Mouse (Mus musculus) cerebellum, adult (tissue): ENCODE data around the gene Htr5b.
A peak's percentile ranks its signal among the peaks of the same experiment; 100 is the strongest.

Experiments used
- ATAC-seq: cut with Nextera tagmentation; 2 replicates; pipeline ENCODE4 v1.9.2; 2017; ENCODE audit warnings: mild to moderate bottlenecking, moderate library complexity, mixed read lengths; ENCODE audit not compliant: insufficient number of reproducible peaks, low FRiP score, low TSS enrichment

The Htr5b gene

GRCm38 (mm10) chr1:121528399-121528720 is at the start of gene Htr5b:
TSS of gene Htr5b (minus strand) at chr1:121528465.
- no peak for ATAC-seq

- no peak for ATAC-seq
These were observed 49.2 kb upstream of the Htr5b start for GRCm38 (mm10) chr1:121577491-121577890.

GRCm38 (mm10) chr1:121570522-121570921 is 42.3 kb upstream of the Htr5b start:
- no peak for ATAC-seq

GRCm38 (mm10) chr1:121567521-121568489 is 39.5 kb upstream of the Htr5b start, which contains the start of gene Ddx18:
TSS of gene Ddx18 (minus strand) at chr1:121567989.
- ATAC-seq, result peak; percentile 94

- no peak for ATAC-seq
These were observed 29.6 kb upstream of the Htr5b start for GRCm38 (mm10) chr1:121557861-121558260.

- ATAC-seq, result no peak
These were observed 23.2 kb upstream of the Htr5b start for GRCm38 (mm10) chr1:121551457-121551835.

- no peak for ATAC-seq
These were observed 22.7 kb upstream of the Htr5b start for GRCm38 (mm10) chr1:121550801-121551456.

GRCm38 (mm10) chr1:121549456-121549855 is 21.2 kb upstream of the Htr5b start:
- ATAC-seq, result no peak

- ATAC-seq, result no peak
These were observed 20.4 kb upstream of the Htr5b start for GRCm38 (mm10) chr1:121548667-121549066.

GRCm38 (mm10) chr1:121546844-121547243 is 18.6 kb upstream of the Htr5b start:
- no peak for ATAC-seq

GRCm38 (mm10) chr1:121540361-121540760 is 12.1 kb upstream of the Htr5b start:
- ATAC-seq, result no peak

- no peak for ATAC-seq
These were observed 3.2 kb upstream of the Htr5b start for GRCm38 (mm10) chr1:121531439-121531838.

- ATAC-seq, result no peak
These were observed 1.0 kb upstream of the Htr5b start for GRCm38 (mm10) chr1:121529286-121529685.

- ATAC-seq, result no peak
These were observed 466 bp downstream of the Htr5b start for GRCm38 (mm10) chr1:121527600-121528398.

- ATAC-seq, result no peak
These were observed 1.2 kb downstream of the Htr5b start for GRCm38 (mm10) chr1:121527061-121527460.

GRCm38 (mm10) chr1:121518609-121519008 is 9.7 kb downstream of the Htr5b start:
- ATAC-seq, result no peak

- ATAC-seq, result no peak
These were observed 16.3 kb downstream of the Htr5b start for GRCm38 (mm10) chr1:121511966-121512365.

GRCm38 (mm10) chr1:121511186-121511585 is 17.1 kb downstream of the Htr5b start:
- no peak for ATAC-seq

GRCm38 (mm10) chr1:121510420-121511140 is 17.7 kb downstream of the Htr5b start:
- ATAC-seq, result peak; percentile 60

GRCm38 (mm10) chr1:121508729-121509128 is 19.5 kb downstream of the Htr5b start:
- ATAC-seq, result no peak
